Mouse (Mus musculus): ENCODE measurements around the gene Yrdc.

- TF ChIP-seq CTCF (IDR thresholded peaks at IDR 0.05; ENCODE audit: control insufficient read depth, insufficient read depth, low read length): no peak
- TF ChIP-seq POLR2A (IDR thresholded peaks at IDR 0.05; ENCODE audit: borderline replicate concordance, control insufficient read depth, low read depth, low read length): no peak
These were observed 38.2 kb downstream of the Yrdc start for GRCm38 (mm10) chr4:124888702-124889101.
